Mouse (Mus musculus) CH12.LX (cell line): ENCODE measurements at regions not wholly inside any gene's neighbourhood (a gene's known extent, or its start where the extent isn't known, plus 50 kb on each side); places are given as distances from the start of the nearest gene placed in this dataset.

ENCODE experiments used
- DNase-seq: peaks from one replicate; pipeline ENCODE4 v3.0.0-alpha.2; 2013; ENCODE audit errors: extremely low read depth
- H3K27ac ChIP-seq: 2 replicates; pipeline ENCODE4 v1.5.1; 2012; ENCODE audit warnings: low read depth, mild to moderate bottlenecking, control low read depth, moderate library complexity; ENCODE audit not compliant: insufficient read depth
- H3K27me3 ChIP-seq: replicated peaks from 2 replicates; pipeline ENCODE3; 2012; ENCODE audit warnings: inconsistent platforms
- H3K36me3 ChIP-seq, 2 experiments: replicated peaks in 1 of 2; 2 replicates each; pipeline versions ENCODE3 to v1.6.1; 2012; ENCODE audit warnings: inconsistent platforms in 1 of 2, low read length in 1 of 2, mild to moderate bottlenecking in 1 of 2, mixed read lengths in 1 of 2, moderate library complexity in 1 of 2; ENCODE audit not compliant: control insufficient read depth in 1 of 2, insufficient read depth in 1 of 2
- H3K4me1 ChIP-seq, 2 experiments: 2 replicates each; pipeline ENCODE4 v1.6.1; 2012; ENCODE audit warnings: inconsistent platforms in 1 of 2, moderate library complexity in 1 of 2; ENCODE audit not compliant: insufficient read depth in 2 of 2, control insufficient read depth in 1 of 2
- H3K4me2 ChIP-seq: 2 replicates; pipeline ENCODE4 v1.6.1; 2012; ENCODE audit warnings: low read depth, mild to moderate bottlenecking, control low read depth; ENCODE audit not compliant: poor library complexity, insufficient read depth, severe bottlenecking
- H3K4me3 ChIP-seq, 3 experiments: fragments of 150-350 bp in 1 of 3; sonication (generic) in 1 of 3; replicated peaks in 1 of 3; 2 replicates each; pipeline versions ENCODE3 to v1.5.1; 2011 to 2012; ENCODE audit warnings: low read depth in 2 of 3, low read length in 2 of 3, mild to moderate bottlenecking in 2 of 3, moderate library complexity in 2 of 3, control low read depth in 1 of 3, improper control_type of control experiment in 1 of 3, inconsistent platforms in 1 of 3, mixed read lengths in 1 of 3; ENCODE audit not compliant: poor library complexity in 1 of 3
- H3K79me2 ChIP-seq: replicated peaks from 2 replicates; pipeline ENCODE4 v1.6.1; 2012; ENCODE audit warnings: mild to moderate bottlenecking, moderate library complexity; ENCODE audit not compliant: control insufficient read depth, poor library complexity, insufficient read depth, severe bottlenecking; ENCODE audit errors: extremely low read depth
- H3K9ac ChIP-seq: 2 replicates; pipeline ENCODE4 v1.6.1; 2012; ENCODE audit warnings: low read depth, mild to moderate bottlenecking, control low read depth, moderate library complexity; ENCODE audit not compliant: insufficient read depth
- H3K9me3 ChIP-seq: replicated peaks from 2 replicates; pipeline ENCODE3; 2012; ENCODE audit warnings: low read length, inconsistent platforms, mixed read lengths
- BHLHE40 ChIP-seq: IDR thresholded peaks from 2 replicates; pipeline ENCODE4 v1.6.1; 2011; ENCODE audit warnings: mild to moderate bottlenecking, low read depth, low read length, improper control_type of control experiment
- CHD1 ChIP-seq: IDR thresholded peaks from 2 replicates; pipeline ENCODE4 v1.6.1; 2012; ENCODE audit warnings: low read depth, low read length, improper control_type of control experiment, inconsistent platforms
- E2F4 ChIP-seq: IDR thresholded peaks from 2 replicates; pipeline ENCODE4 v1.6.1; 2011; ENCODE audit warnings: low read depth, low read length, improper control_type of control experiment; ENCODE audit not compliant: insufficient replicate concordance
- ETS1 ChIP-seq: conservative IDR thresholded peaks from 2 replicates; pipeline ENCODE4 v1.6.1; 2012; ENCODE audit warnings: low read depth, mild to moderate bottlenecking, inconsistent platforms, low read length, improper control_type of control experiment, moderate library complexity
- GABPA ChIP-seq: IDR thresholded peaks from 2 replicates; pipeline ENCODE4 v1.6.1; 2012; ENCODE audit warnings: low read depth, low read length, improper control_type of control experiment, inconsistent platforms; ENCODE audit not compliant: insufficient replicate concordance
- HCFC1 ChIP-seq: IDR thresholded peaks from 2 replicates; pipeline ENCODE4 v1.6.1; 2012; ENCODE audit warnings: low read depth, mild to moderate bottlenecking, inconsistent platforms, low read length, improper control_type of control experiment
- JUN ChIP-seq: IDR thresholded peaks from 2 replicates; pipeline ENCODE4 v1.6.1; 2011; ENCODE audit warnings: low read depth, mild to moderate bottlenecking, low read length, improper control_type of control experiment, moderate library complexity; ENCODE audit not compliant: insufficient read depth
- JUND ChIP-seq: conservative IDR thresholded peaks from 2 replicates; pipeline ENCODE4 v1.6.1; 2011; ENCODE audit warnings: low read depth, low read length, improper control_type of control experiment
- MAFK ChIP-seq: IDR thresholded peaks from 2 replicates; pipeline ENCODE4 v1.6.1; 2011; ENCODE audit warnings: low read length, improper control_type of control experiment; ENCODE audit not compliant: insufficient replicate concordance
- MAX ChIP-seq: IDR thresholded peaks from 2 replicates; pipeline ENCODE4 v1.6.1; 2011; ENCODE audit warnings: low read length, improper control_type of control experiment
- NELFE ChIP-seq: IDR thresholded peaks from 2 replicates; pipeline ENCODE4 v1.6.1; 2011; ENCODE audit warnings: low read depth, low read length, improper control_type of control experiment
- NRF1 ChIP-seq: IDR thresholded peaks from 2 replicates; pipeline ENCODE4 v1.6.1; 2014; ENCODE audit warnings: low read depth, mild to moderate bottlenecking, inconsistent platforms, low read length, improper control_type of control experiment, moderate library complexity
- SIN3A ChIP-seq: IDR thresholded peaks from 2 replicates; pipeline ENCODE4 v1.6.1; 2012; ENCODE audit warnings: low read length, improper control_type of control experiment, inconsistent platforms
- SMC3 ChIP-seq: IDR thresholded peaks from 2 replicates; pipeline ENCODE4 v1.6.1; 2011; ENCODE audit warnings: low read depth, low read length, improper control_type of control experiment
- TBP ChIP-seq: conservative IDR thresholded peaks from 2 replicates; pipeline ENCODE4 v1.6.1; 2011; ENCODE audit warnings: low read depth, low read length, improper control_type of control experiment
- TCF12 ChIP-seq: IDR thresholded peaks from 2 replicates; pipeline ENCODE4 v1.6.1; 2014; ENCODE audit warnings: low read depth, mild to moderate bottlenecking, inconsistent platforms, low read length, improper control_type of control experiment
- USF2 ChIP-seq: conservative IDR thresholded peaks from 2 replicates; pipeline ENCODE4 v1.6.1; 2011; ENCODE audit warnings: low read depth, low read length, improper control_type of control experiment
- ZC3H11A ChIP-seq: IDR thresholded peaks from 2 replicates; pipeline ENCODE4 v1.6.1; 2012; ENCODE audit warnings: low read depth, mild to moderate bottlenecking, inconsistent platforms, low read length, improper control_type of control experiment
- dilution Hi-C: fragments of 300-500 bp; cut with MboI; formaldehyde crosslinking; loops from 2 replicates; pipeline ENCODE4 v1.14.3; 2020; ENCODE audit warnings: low sequenced_read_pairs; ENCODE audit not compliant: extremely low pct_unique_long_range_greater_than_20kb, extremely low pct_ligation_motif_present
- in situ Hi-C: fragments of 300-500 bp; cut with MboI; formaldehyde crosslinking; loops from 3 replicates; pipeline ENCODE4 v1.14.3; 2019; ENCODE audit warnings: low sequenced_read_pairs, low pct_ligation_motif_present, low pct_unique_long_range_greater_than_20kb, mixed read lengths

DNA sequence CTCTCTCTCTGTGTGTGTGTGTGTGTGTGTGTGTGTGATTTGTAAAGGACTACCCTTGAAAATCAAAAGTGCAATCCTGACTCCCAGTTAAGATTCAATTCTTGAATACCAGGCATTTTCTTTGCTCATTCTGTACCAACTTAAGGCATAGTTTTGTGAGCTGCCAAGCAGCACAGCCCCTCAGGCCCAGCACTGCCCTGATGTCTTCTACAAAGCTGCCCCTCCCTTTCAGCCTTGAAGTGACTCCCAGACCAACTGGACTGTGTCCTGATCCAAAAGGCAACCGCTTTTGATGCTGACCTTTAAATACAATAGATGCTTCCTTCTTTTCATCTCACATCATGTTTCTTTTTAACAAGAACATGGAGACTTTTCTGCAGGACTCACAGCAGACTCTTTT is 464.8 kb downstream of the Gja1 start:
- Histone ChIP-seq H3K9ac (no peak overlapping the region), H3K36me3 (no peaks in the 10 kb centered on the region), H3K27me3 (no peaks in the 10 kb centered on the region), H3K4me1 (no peaks in the 10 kb centered on the region), H3K27ac (no peak overlapping the region), H3K4me3 (no peak overlapping the region), H3K9me3 (no peaks in the 10 kb centered on the region), H3K79me2 (no peaks in the 10 kb centered on the region), H3K4me2 (no peak overlapping the region)
- TF ChIP-seq HCFC1 (no peak), MAFK (no peak), E2F4 (no peak), NELFE (no peak)
- DNase-seq: no peak
- in situ Hi-C loops: loop anchor here (25.0 kb wide), 1 partner anchor 480 kb away; no protein-coding TSS in a partner anchor
- dilution Hi-C loops: no loop called here

DNA sequence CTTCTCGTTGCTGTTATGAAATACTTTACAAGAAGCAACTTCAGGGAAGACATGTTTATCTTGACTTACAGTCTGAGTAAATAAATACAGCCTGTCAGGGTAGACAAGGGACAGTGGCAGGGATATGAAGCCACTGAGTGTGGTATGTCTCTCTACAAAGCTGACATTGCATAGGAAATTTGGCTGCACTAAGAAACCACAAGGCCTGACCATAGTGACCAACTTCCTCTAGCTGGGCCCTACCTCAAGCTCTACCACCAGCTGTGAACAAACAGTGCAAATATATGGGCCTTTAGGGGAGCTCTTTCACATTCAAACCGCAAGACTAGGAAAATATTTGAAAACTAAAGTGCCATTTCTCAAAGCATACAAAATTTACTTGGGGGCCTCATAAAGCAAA is 475.4 kb downstream of the Gja1 start:
- in situ Hi-C loops: no loop called here
- no peak for TF ChIP-seq TCF12
- no peak for TF ChIP-seq GABPA
- TF ChIP-seq ETS1: no peak
- no peak for TF ChIP-seq SMC3
- TF ChIP-seq TBP: no peak
- TF ChIP-seq JUND: no peak
- no peak for TF ChIP-seq CHD1
- TF ChIP-seq ZC3H11A: no peak
- TF ChIP-seq BHLHE40: no peak
- TF ChIP-seq USF2: no peak
- no peak for TF ChIP-seq MAFK
- TF ChIP-seq NRF1: no peak
- no peak for TF ChIP-seq SIN3A
- no peak for TF ChIP-seq MAX
- TF ChIP-seq JUN: no peak
- no peak overlapping the region for H3K4me3 ChIP-seq

More for the DNA sequence above, 475.4 kb downstream of the Gja1 start:
- H3K79me2 ChIP-seq: no peaks in the 10 kb centered on the region
- H3K4me1 ChIP-seq: peaks cover 0 to 7% of the 10 kb centered on the region in 2 experiments; a peak in 2 of 4 replicates
- no peaks in the 10 kb centered on the region for H3K27me3 ChIP-seq
- H3K9ac ChIP-seq: no peak overlapping the region
- H3K4me2 ChIP-seq: no peak overlapping the region
- DNase-seq: no peak
- no peaks in the 10 kb centered on the region for H3K36me3 ChIP-seq
- no peaks in the 10 kb centered on the region for H3K9me3 ChIP-seq
- dilution Hi-C loops: no loop called here
- no peak overlapping the region for H3K27ac ChIP-seq
